Mouse (Mus musculus): Measurements from ENCODE around the gene Nlrp3. TPM values are rescaled to one million over a fixed set of nuclear protein-coding genes. Genes with fewer than 3 reads are reported as not detected.

Gene Nlrp3
- 0.10 and 0.11 TPM in 2 replicates for polyA plus RNA-seq (2014; fragmentation: Nextera tagmentation; extraction: Ambion mirVana)

- no peak within 1 kb of the TSS for H3K9ac ChIP-seq
- DNase-seq (ENCODE audit: low spot score) (no peak), ATAC-seq (ENCODE audit: low FRiP score) (no peak)
- H3K27me3 ChIP-seq (ENCODE audit: control insufficient read depth, insufficient read depth, low read length): no peaks in the 10 kb centered on the region
- H3K27ac ChIP-seq: no peak within 1 kb of the TSS
- H3K4me2 ChIP-seq (replicated peaks): no peak within 1 kb of the TSS
- no peaks in the 10 kb centered on the region for H3K4me1 ChIP-seq (replicated peaks; ENCODE audit: control insufficient read depth, insufficient read depth, low read length)
- no peak within 1 kb of the TSS for H3K4me3 ChIP-seq (replicated peaks; ENCODE audit: low read length)
- 62% methylated on average over 3 of the region's 3 CpGs for WGBS
- no peaks in the 10 kb centered on the region for H3K9me3 ChIP-seq (ENCODE audit: control insufficient read depth, low read length)
- H3K36me3 ChIP-seq (replicated peaks; ENCODE audit: control insufficient read depth, insufficient read depth): no peaks in the 10 kb centered on the region
Measured at GRCm38 (mm10) chr11:59541324-59541723, at the start of gene Nlrp3. Nlrp3 (plus strand) TSS chr11:59541568.

GRCm38 (mm10) chr11:59496672-59497310 lies 44.6 kb upstream of the Nlrp3 start:
- 90% methylated on average over 6 of the region's 6 CpGs for WGBS
- ATAC-seq (ENCODE audit: low FRiP score): no peak
- DNase-seq (ENCODE audit: low spot score): no peak
- H3K27me3 ChIP-seq (ENCODE audit: control insufficient read depth, insufficient read depth, low read length): no peaks in the 10 kb centered on the region
- no peak overlapping the region for H3K9ac ChIP-seq
- peaks cover 97% of the 10 kb centered on the region for H3K36me3 ChIP-seq (replicated peaks; ENCODE audit: control insufficient read depth, insufficient read depth)
- no peak overlapping the region for H3K4me2 ChIP-seq (replicated peaks)
- H3K4me1 ChIP-seq (replicated peaks; ENCODE audit: control insufficient read depth, insufficient read depth, low read length): no peaks in the 10 kb centered on the region
- H3K4me3 ChIP-seq (replicated peaks; ENCODE audit: low read length): no peak overlapping the region
- H3K27ac ChIP-seq: no peak overlapping the region
- H3K9me3 ChIP-seq (ENCODE audit: control insufficient read depth, low read length): no peaks in the 10 kb centered on the region

- Histone ChIP-seq H3K9ac (no peak overlapping the region), H3K27ac (no peak overlapping the region), H3K4me3 (replicated peaks; ENCODE audit: low read length) (no peak overlapping the region), H3K4me1 (replicated peaks; ENCODE audit: control insufficient read depth, insufficient read depth, low read length) (no peaks in the 10 kb centered on the region), H3K27me3 (ENCODE audit: control insufficient read depth, insufficient read depth, low read length) (no peaks in the 10 kb centered on the region), H3K36me3 (replicated peaks; ENCODE audit: control insufficient read depth, insufficient read depth) (peaks cover 98% of the 10 kb centered on the region), H3K4me2 (replicated peaks) (no peak overlapping the region), H3K9me3 (ENCODE audit: control insufficient read depth, low read length) (no peaks in the 10 kb centered on the region)
- DNase-seq (ENCODE audit: low spot score) (no peak), ATAC-seq (ENCODE audit: low FRiP score) (no peak)
- 93% methylated on average over 7 of the region's 7 CpGs for WGBS
Measured at GRCm38 (mm10) chr11:59497747-59498146, 43.6 kb upstream of the Nlrp3 start.

GRCm38 (mm10) chr11:59501978-59502700 lies 39.2 kb upstream of the Nlrp3 start:
- Histone ChIP-seq H3K27ac (no peak overlapping the region), H3K27me3 (ENCODE audit: control insufficient read depth, insufficient read depth, low read length) (no peaks in the 10 kb centered on the region), H3K4me3 (replicated peaks; ENCODE audit: low read length) (no peak overlapping the region), H3K4me1 (replicated peaks; ENCODE audit: control insufficient read depth, insufficient read depth, low read length) (peaks cover 8% of the 10 kb centered on the region), H3K9ac (no peak overlapping the region), H3K36me3 (replicated peaks; ENCODE audit: control insufficient read depth, insufficient read depth) (peaks cover 74% of the 10 kb centered on the region), H3K9me3 (ENCODE audit: control insufficient read depth, low read length) (no peaks in the 10 kb centered on the region), H3K4me2 (replicated peaks) (no peak overlapping the region)
- DNase-seq (ENCODE audit: low spot score) (no peak), ATAC-seq (ENCODE audit: low FRiP score) (no peak)
- WGBS: 96% methylated on average over 5 of the region's 5 CpGs

- peaks cover 45% of the 10 kb centered on the region for H3K36me3 ChIP-seq (replicated peaks; ENCODE audit: control insufficient read depth, insufficient read depth)
- peaks cover 17% of the 10 kb centered on the region for H3K4me1 ChIP-seq (replicated peaks; ENCODE audit: control insufficient read depth, insufficient read depth, low read length)
- peak overlapping the region; percentile 99 for H3K9ac ChIP-seq
- H3K27ac ChIP-seq: peak overlapping the region; percentile 87
- H3K4me2 ChIP-seq (replicated peaks): peak overlapping the region; percentile 75
- under 1% methylated on average over 21 of the region's 21 CpGs for WGBS
- peak overlapping the region; percentile 94 for H3K4me3 ChIP-seq (replicated peaks; ENCODE audit: low read length)
- ATAC-seq (ENCODE audit: low FRiP score) (peak; percentile 56), DNase-seq (ENCODE audit: low spot score) (peak; percentile 61)
- H3K27me3 ChIP-seq (ENCODE audit: control insufficient read depth, insufficient read depth, low read length): no peaks in the 10 kb centered on the region
- H3K9me3 ChIP-seq (ENCODE audit: control insufficient read depth, low read length): no peaks in the 10 kb centered on the region
Measured at GRCm38 (mm10) chr11:59505351-59505838, 36.0 kb upstream of the Nlrp3 start.

GRCm38 (mm10) chr11:59505839-59506712 lies 35.3 kb upstream of the Nlrp3 start:
- peaks cover 38% of the 10 kb centered on the region for H3K36me3 ChIP-seq (replicated peaks; ENCODE audit: control insufficient read depth, insufficient read depth)
- H3K9ac ChIP-seq: peak overlapping the region; percentile 99
- peak overlapping the region; percentile 75 for H3K4me2 ChIP-seq (replicated peaks)
- H3K27me3 ChIP-seq (ENCODE audit: control insufficient read depth, insufficient read depth, low read length): no peaks in the 10 kb centered on the region
- no peaks in the 10 kb centered on the region for H3K9me3 ChIP-seq (ENCODE audit: control insufficient read depth, low read length)
- peak; percentile 89 for ATAC-seq (ENCODE audit: low FRiP score)
- H3K27ac ChIP-seq: peak overlapping the region; percentile 87
- peak; percentile 78 for DNase-seq (ENCODE audit: low spot score)
- under 1% methylated on average over 48 of the region's 71 CpGs for WGBS
- H3K4me3 ChIP-seq (replicated peaks; ENCODE audit: low read length): peak overlapping the region; percentile 94
- H3K4me1 ChIP-seq (replicated peaks; ENCODE audit: control insufficient read depth, insufficient read depth, low read length): peaks cover 17% of the 10 kb centered on the region

- DNase-seq (ENCODE audit: low spot score) (peak; percentile 38), ATAC-seq (ENCODE audit: low FRiP score) (peak; percentile 8; the same call in 1 of the 2 replicates)
- Histone ChIP-seq H3K4me1 (replicated peaks; ENCODE audit: control insufficient read depth, insufficient read depth, low read length) (peaks cover 17% of the 10 kb centered on the region), H3K27me3 (ENCODE audit: control insufficient read depth, insufficient read depth, low read length) (no peaks in the 10 kb centered on the region), H3K9ac (peak overlapping the region; percentile 99), H3K4me2 (replicated peaks) (peak overlapping the region; percentile 75), H3K27ac (peak overlapping the region; percentile 87), H3K36me3 (replicated peaks; ENCODE audit: control insufficient read depth, insufficient read depth) (peaks cover 32% of the 10 kb centered on the region), H3K4me3 (replicated peaks; ENCODE audit: low read length) (peak overlapping the region; percentile 94), H3K9me3 (ENCODE audit: control insufficient read depth, low read length) (no peaks in the 10 kb centered on the region)
- WGBS: under 1% methylated on average over 14 of the region's 14 CpGs
Measured at GRCm38 (mm10) chr11:59506713-59507074, 34.7 kb upstream of the Nlrp3 start.

GRCm38 (mm10) chr11:59511558-59511957 lies 29.8 kb upstream of the Nlrp3 start:
- no peaks in the 10 kb centered on the region for H3K27me3 ChIP-seq (ENCODE audit: control insufficient read depth, insufficient read depth, low read length)
- no peak for DNase-seq (ENCODE audit: low spot score)
- H3K9ac ChIP-seq: no peak overlapping the region
- no peak for ATAC-seq (ENCODE audit: low FRiP score)
- H3K27ac ChIP-seq: no peak overlapping the region
- no peaks in the 10 kb centered on the region for H3K9me3 ChIP-seq (ENCODE audit: control insufficient read depth, low read length)
- H3K36me3 ChIP-seq (replicated peaks; ENCODE audit: control insufficient read depth, insufficient read depth): 0 out of 2 replicates have a peak, but pooled peaks cover 4% of the 10 kb centered on the region
- H3K4me3 ChIP-seq (replicated peaks; ENCODE audit: low read length): no peak overlapping the region
- peaks cover 13% of the 10 kb centered on the region for H3K4me1 ChIP-seq (replicated peaks; ENCODE audit: control insufficient read depth, insufficient read depth, low read length)
- 65% methylated on average over 1 of the region's 1 CpGs for whole genome bisulfite sequencing
- no peak overlapping the region for H3K4me2 ChIP-seq (replicated peaks)

GRCm38 (mm10) chr11:59512733-59513132 lies 28.6 kb upstream of the Nlrp3 start:
- WGBS: 93% methylated on average over 10 of the region's 10 CpGs
- Histone ChIP-seq H3K4me1 (replicated peaks; ENCODE audit: control insufficient read depth, insufficient read depth, low read length) (peaks cover 3% of the 10 kb centered on the region; the same call in 1 of the 2 replicates), H3K27ac (no peak overlapping the region), H3K9me3 (ENCODE audit: control insufficient read depth, low read length) (no peaks in the 10 kb centered on the region), H3K36me3 (replicated peaks; ENCODE audit: control insufficient read depth, insufficient read depth) (0 out of 2 replicates have a peak, but pooled peaks cover 4% of the 10 kb centered on the region), H3K9ac (no peak overlapping the region), H3K4me3 (replicated peaks; ENCODE audit: low read length) (no peak overlapping the region), H3K27me3 (ENCODE audit: control insufficient read depth, insufficient read depth, low read length) (no peaks in the 10 kb centered on the region), H3K4me2 (replicated peaks) (no peak overlapping the region)
- DNase-seq (ENCODE audit: low spot score): no peak
- ATAC-seq (ENCODE audit: low FRiP score): no peak

Measured in hindbrain, embryonic 14.5 days (tissue).